Mouse (Mus musculus) liver (tissue): ENCODE measurements around the gene Casc1.

ENCODE experiments used
- DNase-seq: peaks from one replicate; pipeline ENCODE4 v3.0.0-alpha.2; 2020; ENCODE audit warnings: mixed read lengths

Casc1 gene

DNA sequence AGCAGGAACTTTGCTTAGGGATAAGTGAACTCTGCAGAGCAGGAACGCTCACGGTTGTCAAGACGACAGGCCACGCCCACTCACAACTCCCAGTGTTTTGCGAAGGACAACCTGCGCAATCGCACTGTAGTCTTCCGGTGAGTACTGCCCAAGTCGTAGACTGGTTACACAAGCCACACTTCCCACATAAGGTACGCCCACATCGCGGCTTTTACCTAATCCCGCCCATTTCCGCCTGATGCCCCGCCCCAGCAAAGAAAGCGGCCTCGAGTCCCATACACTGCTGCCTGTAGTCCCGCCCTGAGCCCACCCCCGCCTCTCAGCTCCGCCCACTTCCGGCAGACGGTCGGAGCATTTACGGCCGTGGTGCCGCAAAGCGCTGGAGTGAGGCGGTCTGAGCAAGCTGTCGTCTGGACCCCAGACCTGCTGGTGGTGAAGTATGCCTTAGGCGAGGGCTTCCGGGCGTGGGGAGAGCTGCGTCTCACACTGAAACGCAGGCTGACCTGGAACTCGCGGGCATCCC is at the start of gene Casc1, which contains the start of gene Etfrf1:
TSS of gene Casc1 (minus strand) at position 190 of the 523 bp plus-strand sequence.
TSS of gene Etfrf1 (plus strand) at position 319 of the 523 bp plus-strand sequence.
- peak; percentile 98 for DNase-seq

DNA sequence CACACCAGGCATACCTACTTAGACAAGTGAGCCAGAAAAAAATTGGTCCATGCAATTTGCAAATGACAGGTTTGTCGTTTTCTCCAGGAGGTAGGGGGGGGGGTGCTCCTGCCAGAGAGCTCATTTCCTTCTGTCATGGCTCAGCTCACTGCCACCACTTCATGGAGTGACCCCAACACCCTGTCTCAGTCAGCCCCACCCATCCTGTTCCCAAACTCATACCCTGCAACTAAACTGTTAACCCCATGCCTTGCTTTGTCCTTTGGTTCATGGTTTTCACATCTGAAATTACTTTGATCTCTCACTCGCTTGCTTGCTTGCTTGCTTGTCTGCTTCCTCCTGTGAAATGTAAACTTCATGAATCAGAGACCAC is 45.9 kb upstream of the Casc1 start:
- no peak for DNase-seq

DNA sequence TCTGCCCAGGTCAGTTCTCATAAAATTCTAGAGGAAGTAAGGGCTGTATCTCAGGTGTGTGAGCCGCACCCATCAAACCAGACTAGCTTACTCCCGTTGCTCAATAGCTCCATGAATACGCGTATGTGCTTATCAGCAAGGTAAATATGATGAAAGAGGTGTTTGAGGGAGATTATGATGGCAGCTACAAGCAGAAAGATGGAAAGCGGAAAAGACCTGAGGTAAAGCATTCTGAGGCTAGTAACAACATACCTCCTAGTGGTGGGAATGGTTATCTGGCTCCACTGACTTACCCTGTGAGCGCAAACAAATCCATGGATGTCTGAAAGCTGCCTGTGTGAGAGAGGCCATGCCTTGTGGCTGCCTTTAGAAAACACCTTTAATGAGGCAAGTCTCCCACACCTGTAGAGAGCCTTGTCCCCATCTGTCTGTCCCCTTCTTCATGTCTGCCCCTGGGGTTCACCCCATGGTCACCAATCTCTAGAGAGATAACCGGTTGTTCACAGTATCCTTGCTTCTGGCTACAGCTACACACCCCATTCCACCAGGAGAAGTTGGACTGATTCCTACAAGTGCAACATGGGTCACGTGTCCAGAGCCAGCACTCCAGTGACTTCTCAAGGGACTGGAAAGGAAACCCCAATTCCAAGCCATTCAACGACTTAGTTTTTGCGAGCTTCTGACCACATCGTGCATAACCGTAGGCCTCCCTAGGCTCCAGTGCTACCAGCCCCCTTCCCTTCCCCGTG is 45.3 kb upstream of the Casc1 start:
- no peak for DNase-seq

DNA sequence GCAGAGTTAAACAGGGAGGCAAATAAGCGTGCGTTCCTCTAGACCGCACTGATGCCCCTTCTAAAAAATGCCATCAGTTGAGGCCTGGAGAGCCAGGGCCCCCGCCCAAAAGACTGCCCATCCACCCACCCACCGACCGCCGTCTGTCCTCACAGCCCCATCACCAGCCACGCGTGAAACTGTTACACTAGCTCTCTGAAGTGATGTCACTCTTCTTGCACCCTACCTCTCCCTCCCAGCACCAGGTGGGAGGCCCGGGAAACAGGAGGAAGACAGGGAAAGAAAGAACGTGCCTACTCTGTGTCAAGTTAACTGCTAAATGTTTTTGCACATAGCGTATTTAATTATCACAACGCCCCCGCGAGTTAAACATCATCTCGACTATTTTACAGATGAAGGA is 40.0 kb upstream of the Casc1 start:
- no peak for DNase-seq

DNA sequence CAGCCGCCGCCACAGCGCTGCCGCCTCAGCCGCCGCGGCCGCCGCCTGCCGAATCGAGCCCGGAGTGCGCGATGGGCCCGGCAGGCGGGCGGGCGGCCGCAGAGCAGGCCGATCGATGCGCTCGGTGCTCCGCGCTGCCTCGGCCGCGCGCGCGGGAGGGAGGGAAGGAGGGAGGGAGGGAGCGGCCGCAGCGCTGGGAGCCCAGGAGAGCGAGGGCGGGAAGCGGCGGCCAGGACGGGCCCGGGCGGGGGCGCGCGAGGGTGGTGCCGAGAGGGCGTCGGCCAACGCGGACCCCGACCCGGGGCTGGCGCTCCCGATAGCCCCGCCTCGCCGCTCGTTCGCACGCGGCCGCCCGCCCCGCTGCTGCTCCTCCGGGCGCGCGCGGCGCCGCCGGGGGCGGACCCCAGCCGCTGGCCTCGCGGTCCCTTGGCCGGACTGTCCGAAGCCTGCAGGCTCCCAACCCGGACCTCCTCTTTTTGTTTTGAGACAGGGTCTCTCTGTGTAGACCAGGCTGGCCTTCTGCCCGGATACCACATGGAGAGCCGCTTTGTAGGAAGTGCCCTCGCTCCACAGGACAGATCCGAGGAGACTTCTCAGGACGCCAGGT is 39.5 kb upstream of the Casc1 start, which contains the start of gene Kras:
TSS of gene Kras (minus strand) at position 55 of the 607 bp plus-strand sequence.
- peak; percentile 94 for DNase-seq

DNA sequence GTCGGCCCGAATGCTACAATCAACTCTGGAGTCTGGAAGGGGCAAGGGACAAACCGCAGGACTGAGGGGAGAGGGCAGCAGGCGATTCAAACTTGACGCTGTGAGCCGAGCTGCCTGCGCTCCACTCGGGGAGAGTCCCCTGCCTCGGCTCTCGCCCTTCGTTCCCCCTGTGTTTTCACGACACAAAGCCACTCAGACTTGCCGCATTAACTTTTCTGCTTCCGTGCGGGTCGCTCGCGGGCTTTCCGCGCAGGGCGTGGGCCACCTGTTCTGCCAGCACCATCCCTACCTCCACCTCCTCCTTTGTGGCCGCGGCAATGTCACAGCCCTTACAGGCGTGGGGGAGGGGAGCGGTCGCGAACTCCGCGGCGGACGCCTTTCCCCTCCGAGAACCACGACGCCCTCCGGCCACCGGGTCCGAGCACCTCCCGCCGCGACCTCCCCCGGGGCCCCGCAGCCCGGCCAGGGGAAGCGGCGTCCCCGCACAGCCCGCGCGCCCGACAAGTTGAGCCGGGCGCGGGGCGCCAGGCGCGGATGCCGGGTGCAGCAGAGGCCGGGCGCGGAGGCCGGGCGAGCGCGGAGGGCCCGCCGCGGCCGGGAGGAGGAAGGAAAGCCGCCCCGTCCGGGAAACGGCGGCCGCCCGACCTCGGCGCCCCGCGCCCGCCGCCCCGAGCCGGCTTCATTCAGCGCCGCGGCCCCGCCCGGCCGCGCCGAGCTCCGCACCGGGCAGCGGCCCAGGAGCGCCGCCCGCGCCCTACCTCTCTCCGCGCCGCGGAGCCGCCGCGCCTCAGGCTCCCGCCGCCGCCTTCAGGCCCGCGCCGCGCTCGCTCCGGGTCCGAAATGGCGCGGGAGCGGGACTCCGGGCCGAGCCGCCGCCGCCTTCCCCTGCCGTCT is 38.7 kb upstream of the Casc1 start:
- peak; percentile 74 for DNase-seq

DNA sequence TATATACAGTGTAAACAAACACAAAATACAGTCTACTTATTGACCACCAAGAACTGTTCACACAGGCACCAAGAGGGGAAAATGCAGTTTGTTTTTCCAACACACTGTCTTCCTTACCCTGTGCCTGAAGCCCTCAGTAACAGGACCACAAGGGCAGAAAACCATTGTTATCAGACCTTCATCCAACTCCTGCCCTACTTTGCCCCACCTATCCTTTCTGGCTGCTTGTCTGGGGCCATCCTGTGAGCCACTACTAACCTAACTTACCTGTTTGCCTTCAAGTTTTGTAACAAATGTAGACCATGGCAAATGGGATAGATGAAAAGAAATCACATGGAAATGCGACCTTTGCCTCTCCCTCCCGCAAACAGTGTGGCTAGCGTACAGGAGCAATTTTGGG is 37.1 kb upstream of the Casc1 start:
- DNase-seq, result peak; percentile 10

DNA sequence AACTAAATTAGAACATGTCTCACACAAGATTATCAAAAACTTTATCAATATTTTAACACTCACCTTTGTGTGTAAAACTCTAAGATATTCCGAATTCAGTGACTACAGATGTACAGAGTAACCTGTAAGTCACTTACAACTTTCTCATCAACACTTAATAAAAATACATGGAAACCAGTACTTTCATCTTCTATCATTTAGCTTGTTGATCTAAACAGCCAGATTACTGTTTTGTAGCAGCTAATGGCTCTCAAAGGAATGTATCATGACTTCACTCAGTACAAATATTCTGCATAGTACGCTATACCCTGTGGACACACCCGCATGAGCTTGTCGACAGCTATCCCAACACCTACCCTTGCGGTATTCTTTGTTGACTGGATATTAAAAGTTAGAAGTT is 36.0 kb upstream of the Casc1 start:
- DNase-seq, result no peak

DNA sequence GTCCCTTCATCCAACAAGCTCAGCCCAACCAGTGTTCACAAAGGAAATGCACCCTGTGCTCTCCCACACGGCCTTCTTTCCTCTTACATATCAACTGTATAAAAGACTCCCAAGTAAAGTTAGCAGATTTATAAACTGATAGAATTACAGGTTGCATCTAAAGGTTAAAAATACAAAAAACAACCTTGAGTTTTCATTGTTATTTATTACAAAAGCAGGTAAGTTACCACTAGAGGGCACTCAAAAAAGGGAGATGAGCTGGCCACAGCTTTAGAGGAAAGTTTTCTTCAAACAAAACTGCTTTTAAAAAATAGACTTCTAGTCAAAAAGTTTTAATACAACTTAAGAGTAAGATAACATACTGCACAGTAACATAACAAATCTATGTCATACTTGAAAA is 31.7 kb upstream of the Casc1 start:
- no peak for DNase-seq

DNA sequence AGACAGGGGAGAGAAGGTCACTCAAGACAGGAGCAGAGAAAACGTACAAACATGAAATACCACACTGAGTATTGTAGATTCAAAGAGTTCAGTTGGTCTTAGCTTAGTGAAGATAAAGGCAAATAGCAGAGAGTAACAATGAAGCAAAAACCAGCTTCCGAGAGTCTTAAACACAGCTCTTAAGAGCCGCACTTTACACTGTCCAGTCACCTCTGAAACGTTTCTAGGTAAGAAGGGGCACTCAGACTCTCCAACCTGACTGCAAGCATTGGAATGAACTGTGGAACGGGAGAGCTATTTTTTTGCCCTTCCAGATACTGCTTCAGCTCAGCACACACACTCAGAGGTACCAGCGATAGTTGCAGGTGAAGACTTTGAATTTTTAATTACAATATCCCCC is 29.5 kb upstream of the Casc1 start:
- no peak for DNase-seq

DNA sequence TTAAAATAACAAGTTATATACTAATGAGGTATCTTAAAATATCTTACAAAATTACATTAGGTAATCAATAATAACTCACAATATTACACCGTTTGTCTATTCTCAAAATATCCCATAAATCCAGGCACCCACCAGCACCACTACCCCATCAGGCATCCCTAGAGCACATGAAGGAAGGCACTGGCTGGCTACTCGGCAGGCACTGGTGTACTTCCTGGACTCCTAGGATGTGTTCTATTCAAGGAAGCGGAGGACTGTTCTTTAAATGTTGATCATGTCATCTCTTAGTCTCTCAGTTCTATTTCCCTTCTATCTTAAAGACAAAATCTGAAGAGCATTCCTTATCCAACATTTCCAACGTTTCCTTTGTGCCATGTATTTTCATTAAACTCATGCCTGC is 26.3 kb upstream of the Casc1 start:
- no peak for DNase-seq

DNA sequence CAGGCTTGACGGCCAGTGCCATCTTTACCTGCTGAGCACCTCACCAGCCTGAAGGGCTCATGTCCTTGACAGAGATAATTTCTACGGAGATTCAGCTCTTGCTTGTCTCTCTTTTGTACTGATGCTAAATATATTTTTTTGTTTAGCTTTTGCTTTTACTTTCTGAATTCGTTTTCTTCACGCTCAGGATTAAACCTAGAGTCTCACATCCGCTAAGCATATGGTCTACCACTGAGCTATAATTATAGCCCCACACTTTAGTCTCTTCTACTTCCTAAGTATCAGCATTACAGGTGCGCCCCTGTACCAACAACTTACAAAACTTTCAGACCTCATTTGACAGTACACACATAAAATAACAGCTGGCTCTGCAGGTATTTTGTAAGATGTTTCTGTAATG is 24.6 kb upstream of the Casc1 start:
- DNase-seq, result no peak

DNA sequence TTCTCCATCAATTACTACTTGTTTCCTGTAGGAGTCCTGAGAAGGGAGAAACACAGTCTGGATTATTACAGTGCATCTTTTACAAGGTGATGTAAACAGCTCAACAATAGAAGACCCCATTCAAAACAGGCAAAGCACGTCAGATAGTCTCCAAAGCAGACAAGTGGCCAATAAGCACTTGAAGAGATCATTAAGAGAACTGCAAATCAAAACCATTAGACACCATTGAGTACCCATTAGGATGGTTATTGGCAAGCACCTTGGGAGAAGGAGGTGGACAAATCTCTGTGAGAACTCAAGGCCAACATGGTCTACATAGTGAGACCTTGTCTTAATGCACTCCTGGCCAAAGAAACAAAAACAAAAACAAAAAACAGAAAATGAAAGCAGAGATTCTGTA is 23.6 kb upstream of the Casc1 start:
- DNase-seq, result no peak

DNA sequence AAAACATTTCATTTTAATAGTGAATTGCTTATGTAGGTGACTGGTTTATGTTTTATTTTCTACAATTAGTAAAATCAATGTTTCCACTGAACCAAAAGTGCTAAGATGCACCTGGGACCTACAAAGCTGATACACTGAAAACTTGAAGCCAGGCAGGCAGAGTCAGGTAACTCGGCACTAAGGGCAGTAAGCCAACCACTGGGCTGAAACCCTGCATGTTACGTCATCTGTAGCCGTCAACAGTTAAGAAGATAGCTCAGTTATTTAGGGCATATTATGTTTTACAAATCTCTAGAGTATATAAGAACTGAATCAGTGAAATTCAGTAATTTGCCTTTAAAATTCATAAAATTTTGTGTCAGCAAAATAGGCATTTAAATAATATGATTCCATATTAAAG is 15.5 kb upstream of the Casc1 start:
- DNase-seq, result no peak

DNA sequence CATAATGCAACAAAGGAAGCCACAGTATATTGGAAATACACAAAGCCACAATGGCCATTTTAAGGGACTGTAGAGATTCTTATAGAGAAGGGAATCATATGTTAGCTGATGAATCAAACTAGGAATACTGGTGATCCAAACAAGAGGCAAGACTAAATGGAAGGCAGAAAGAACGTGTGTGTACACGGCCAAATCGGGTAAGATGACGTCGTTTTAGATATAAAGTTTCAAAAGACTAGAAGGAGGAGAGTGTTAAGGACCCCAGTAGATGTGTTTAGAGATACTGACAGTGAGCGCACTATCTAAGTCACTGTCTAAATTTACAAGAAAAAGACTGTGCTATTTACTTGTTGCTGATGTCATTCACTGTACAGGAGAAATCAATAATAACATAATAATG is 13.4 kb upstream of the Casc1 start:
- no peak for DNase-seq

DNA sequence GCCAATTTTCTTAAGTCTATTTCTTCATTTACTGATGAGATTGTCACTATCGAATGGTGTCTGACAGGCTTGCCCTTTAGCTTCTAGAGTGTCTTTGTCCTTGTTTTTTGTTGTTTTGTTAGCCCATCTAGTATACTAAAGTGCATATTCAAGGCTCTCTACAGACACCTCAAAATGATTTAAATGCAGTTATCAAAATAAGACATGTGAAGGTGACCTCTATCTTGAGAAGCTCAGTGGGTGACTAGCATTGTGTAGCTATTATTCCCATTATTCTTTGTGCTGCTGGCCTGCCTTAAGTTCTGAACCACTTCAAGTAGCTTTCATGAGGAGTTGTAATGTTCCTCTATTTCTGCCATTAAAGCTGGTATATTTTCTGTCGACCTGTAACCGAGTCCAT is 5.0 kb upstream of the Casc1 start:
- DNase-seq, result no peak

DNA sequence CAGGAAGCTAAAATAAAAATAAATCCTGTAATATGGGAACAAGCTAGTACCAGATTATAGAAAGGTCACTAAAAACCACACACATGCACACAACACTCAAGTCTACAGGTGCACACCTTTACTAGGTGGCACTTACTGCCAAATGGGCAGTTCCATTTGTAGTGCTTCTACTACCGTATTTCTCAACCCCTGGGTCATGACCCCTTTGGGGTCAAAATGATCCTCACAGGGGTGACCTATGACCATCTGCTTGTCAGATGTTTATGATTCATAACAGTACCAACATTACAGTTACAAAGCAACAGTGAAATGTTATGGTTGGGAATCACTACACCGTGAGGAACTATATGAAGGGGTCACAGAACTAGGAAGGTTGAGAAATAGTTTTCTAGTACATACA is 3.1 kb upstream of the Casc1 start:
- no peak for DNase-seq

DNA sequence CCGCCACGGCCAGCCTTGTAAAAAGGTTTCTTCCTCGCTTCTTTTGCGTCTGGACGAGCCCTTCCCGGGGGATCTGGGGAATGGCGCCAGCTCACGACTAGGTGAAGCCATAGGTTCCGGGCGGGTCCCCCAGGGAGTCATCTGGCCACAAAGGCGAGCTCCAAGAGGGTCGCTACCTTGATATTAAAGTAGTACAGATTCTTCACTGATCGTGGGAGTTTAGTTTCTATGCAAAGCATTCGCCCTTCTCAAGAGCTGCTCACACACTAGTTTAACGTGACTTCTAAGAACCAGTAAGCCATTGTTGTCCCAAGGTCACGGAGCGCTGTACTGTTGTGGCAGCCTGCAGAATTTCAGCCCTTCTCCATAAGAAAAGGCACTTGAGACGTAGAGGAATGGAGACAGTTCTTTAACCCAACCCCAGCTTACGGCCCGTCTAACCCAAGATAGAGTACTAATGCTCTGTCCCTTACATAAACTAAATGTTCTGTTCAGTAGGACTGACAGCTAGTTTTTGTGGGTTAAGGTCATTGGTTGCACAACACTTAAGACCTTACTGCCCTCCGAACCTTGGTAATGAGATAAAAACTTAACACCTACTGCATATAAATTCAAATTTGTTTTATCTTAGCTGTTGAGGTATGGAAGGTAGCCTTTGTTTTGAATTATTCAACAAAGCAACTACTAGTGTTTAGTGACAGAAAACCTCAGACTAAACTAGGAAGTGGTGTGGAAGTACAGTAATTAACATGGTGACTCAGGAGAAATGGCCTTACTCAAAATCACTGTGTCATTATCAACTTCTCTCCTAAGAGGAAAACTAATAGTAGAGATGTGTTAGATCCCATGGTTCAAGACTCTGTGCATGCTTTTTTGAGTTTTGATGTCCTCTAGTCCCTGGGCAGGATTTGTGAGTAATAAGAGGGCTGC is 836 bp upstream of the Casc1 start:
- no peak for DNase-seq

DNA sequence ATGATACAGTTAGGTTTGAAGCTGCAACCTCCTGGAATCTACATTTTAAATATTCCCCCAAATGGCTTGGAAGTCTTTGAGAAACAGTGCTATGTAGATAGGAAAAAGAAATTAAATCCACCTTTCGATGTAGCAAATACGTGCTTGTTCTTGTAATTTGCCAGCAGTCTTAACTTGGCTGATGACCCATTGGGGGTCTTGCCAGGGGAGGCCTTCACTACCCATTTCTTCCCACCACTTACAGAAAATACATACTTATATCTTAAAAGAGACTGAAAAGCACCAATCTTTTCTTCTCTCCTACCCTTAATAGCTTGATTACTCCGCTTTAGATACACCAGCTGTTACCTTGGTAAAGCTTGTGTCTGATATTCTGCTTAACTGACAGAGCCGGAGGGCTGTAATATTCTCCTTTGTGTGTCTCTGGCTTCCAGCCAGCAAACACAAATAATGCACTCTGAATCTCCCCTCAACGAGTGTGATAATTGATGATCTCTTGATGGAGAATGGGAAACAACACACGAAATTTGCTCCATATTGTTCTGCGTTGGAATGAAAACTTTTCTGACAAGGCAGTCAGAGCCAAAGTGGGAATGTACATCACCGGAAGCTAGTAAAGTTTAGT is 637 bp downstream of the Casc1 start:
- no peak for DNase-seq

DNA sequence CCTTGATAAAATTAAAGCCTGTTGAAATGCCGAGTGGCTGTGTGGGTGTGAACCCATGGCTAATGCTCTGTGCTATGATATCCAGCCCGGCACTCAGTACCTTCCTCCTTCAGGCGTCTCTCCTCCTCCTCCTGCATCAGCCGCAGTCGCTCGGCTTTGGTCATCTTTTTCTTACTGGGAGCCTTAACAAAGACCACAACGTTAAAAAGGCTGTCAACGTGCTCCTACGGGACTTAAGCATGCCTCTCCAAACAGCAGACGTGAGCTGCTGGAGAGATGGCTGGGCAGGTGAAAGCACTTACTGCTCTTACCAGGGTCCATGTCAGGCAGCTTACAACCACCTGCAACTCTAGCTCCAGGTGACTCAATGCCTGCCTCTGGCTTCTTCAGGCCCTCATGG is 5.7 kb downstream of the Casc1 start:
- DNase-seq, result no peak

DNA sequence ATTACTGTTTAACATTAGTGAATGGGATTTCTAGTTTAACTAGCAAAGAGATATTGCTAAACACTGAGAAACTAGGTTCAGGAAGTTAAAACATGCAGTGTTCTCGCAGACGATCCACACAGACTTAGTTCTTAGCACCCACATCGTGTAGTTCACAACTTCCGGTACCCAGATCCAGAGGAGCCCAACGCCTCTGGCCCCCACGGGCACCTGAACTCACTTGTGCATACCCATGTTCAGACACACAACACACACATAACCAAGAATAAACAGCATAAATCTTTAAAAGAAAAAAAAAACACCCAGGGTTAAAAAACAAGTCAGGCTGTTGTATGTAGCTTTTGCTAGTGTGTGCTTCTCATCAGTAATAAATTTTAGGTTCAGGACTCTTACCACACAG is 6.4 kb downstream of the Casc1 start:
- no peak for DNase-seq
